Mouse (Mus musculus): ENCODE results near the gene Unc119.

Gene Unc119

DNA sequence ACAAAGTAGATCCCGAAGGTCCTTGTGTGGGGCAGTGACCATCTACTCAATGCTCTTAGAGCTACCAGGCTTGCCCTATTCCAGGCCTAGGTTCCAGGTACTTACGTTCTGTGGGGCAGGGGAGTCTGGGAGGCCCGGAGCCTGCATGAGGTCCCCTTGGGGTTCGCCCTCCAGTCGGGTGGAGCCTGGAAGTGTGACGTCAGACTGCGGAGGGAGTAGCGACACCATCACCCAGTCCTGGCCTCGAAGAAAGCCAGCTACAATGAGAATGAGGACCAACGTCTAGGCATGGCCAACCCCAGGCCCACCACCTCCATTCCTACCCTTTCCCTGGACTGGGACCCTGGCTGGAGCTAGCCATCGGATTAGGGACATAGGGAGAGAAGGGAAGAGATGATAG is 28.4 kb downstream of the Unc119 start:
- no peak for DNase-seq (ENCODE audit: extremely low spot score, low spot score)

GRCm38 (mm10) chr11:78372166-78372565 is 28.9 kb downstream of the Unc119 start:
- DNase-seq (ENCODE audit: extremely low spot score, low spot score) = no peak

GRCm38 (mm10) chr11:78372610-78373009 is 29.3 kb downstream of the Unc119 start:
- no peak for DNase-seq (ENCODE audit: extremely low spot score, low spot score)

DNA sequence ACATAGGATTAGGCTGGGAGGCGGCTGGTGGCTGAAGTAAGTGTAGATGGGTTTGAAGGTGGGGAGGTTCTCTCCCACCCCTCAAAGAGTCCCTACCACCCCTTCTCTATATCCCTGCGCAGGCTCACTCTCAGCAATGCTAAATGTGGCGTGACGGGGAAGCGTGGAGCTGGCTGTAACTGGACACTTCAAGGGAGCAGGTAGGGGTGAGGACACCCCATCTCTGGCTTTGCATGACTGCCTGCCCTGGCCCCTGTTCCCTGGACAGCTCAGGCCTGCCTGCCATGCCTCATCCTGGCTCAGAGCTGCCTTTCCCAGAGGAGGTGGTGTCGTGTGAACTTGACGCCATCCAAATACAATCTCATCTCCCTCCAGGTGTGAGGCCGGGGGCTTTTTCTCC is 30.9 kb downstream of the Unc119 start:
- peak; percentile 24 for DNase-seq (ENCODE audit: extremely low spot score, low spot score)

- no peak for DNase-seq (ENCODE audit: extremely low spot score, low spot score)
Observed at GRCm38 (mm10) chr11:78377549-78378159, 34.4 kb downstream of the Unc119 start.

GRCm38 (mm10) chr11:78380351-78380750 is 37.1 kb downstream of the Unc119 start:
- no peak for DNase-seq (ENCODE audit: extremely low spot score, low spot score)

DNA sequence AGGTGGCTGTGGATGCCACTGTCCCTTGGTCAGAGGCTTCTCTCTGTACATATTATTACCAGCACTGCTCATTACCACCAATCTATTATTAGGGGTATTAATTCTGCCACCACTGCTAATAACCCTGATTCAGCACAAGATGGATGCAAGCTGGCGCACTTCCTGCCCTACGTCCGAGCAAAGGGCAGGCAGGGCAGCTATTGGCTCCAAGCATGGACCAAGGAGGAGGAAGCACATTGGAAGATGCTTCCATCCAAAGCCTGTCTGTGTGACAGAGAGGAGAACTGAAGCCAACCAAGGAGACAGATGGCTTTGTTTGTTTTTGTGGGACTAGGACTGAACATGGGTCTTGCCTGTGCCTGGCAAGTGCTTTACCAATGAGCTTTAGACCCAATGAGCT is 37.7 kb downstream of the Unc119 start:
- no peak for DNase-seq (ENCODE audit: extremely low spot score, low spot score)

DNA sequence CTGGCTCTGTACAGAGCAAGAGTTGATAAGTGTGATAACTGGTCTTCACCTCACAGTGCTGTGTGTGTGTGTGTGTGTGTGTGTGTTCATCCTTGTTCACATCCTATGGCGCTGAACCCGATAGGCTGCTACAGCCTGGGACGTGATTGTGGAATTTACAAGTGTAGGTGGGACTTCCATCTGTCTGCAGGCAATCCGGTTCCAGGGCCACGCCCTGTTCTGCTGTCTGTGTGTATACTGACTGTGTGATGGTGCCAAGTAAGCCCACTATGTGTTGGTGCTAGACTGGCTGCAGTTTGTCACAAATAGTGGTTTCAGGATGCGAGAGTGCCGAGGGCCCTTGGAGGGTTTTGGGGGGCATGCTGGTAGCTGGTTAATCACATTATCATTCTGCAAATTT is 39.0 kb downstream of the Unc119 start:
- no peak for DNase-seq (ENCODE audit: extremely low spot score, low spot score)

- no peak for DNase-seq (ENCODE audit: extremely low spot score, low spot score)
Observed at GRCm38 (mm10) chr11:78382701-78383100, 39.4 kb downstream of the Unc119 start.

DNA sequence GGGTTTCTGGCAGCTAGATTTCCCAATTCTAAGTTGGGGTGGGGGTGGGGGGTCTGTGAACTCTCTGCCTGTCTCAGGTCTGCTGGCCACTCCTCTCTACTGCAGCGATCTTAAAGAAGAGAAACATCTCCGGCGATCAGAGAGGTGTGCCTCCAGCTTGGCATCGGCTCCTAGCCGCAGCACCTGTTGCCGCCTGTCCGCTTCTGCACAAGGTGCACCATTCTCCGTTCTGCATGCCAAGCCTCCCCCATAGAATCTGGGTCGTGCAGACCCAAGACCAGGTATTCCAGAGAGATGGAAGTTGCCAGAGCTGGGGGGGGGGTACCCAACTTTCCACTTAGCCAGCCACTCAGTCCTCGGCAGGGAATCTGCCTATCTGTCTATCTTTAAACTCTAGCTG is 42.5 kb downstream of the Unc119 start:
- DNase-seq (ENCODE audit: extremely low spot score, low spot score) = no peak

GRCm38 (mm10) chr11:78386508-78387043 is 43.3 kb downstream of the Unc119 start, which contains the start of gene Foxn1:
Foxn1 (minus strand) TSS chr11:78386558.
- no peak for DNase-seq (ENCODE audit: extremely low spot score, low spot score)

- no peak for DNase-seq (ENCODE audit: extremely low spot score, low spot score)
Observed at GRCm38 (mm10) chr11:78392728-78393127, 49.4 kb downstream of the Unc119 start.

- DNase-seq (ENCODE audit: extremely low spot score, low spot score) = no peak
Observed at GRCm38 (mm10) chr11:78396950-78397349, 53.7 kb downstream of the Unc119 start.

- peak; percentile 76 for DNase-seq (ENCODE audit: extremely low spot score, low spot score)
Observed at GRCm38 (mm10) chr11:78397397-78397796, 54.1 kb downstream of the Unc119 start.

DNA sequence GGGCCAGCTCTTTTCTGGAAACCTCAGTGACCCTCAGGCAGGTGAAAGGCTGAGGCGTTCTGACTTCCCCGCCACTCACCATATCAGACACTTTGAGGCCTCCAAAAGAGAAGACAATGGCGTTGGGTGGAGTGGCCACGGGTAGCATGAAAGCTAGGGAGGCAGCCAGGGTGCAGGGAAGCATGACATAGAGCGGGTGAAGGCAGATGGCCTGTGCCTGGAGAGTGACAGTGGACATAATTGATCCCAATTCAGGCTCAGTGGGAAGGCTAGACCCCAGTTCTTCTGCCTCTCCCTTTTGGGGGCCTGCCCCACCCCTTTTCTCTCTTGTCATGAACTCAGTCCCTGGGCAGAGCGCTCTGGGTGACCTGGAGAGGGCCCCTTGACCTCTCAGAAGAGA is 54.9 kb downstream of the Unc119 start:
- no peak for DNase-seq (ENCODE audit: extremely low spot score, low spot score)
